Mouse (Mus musculus): Measurements from ENCODE around the gene Lpcat4. TPM values are rescaled to one million over a fixed set of nuclear protein-coding genes. Genes with fewer than 3 reads are reported as not detected.

Lpcat4 gene
- total RNA-seq (2023): 58.1 TPM

DNA sequence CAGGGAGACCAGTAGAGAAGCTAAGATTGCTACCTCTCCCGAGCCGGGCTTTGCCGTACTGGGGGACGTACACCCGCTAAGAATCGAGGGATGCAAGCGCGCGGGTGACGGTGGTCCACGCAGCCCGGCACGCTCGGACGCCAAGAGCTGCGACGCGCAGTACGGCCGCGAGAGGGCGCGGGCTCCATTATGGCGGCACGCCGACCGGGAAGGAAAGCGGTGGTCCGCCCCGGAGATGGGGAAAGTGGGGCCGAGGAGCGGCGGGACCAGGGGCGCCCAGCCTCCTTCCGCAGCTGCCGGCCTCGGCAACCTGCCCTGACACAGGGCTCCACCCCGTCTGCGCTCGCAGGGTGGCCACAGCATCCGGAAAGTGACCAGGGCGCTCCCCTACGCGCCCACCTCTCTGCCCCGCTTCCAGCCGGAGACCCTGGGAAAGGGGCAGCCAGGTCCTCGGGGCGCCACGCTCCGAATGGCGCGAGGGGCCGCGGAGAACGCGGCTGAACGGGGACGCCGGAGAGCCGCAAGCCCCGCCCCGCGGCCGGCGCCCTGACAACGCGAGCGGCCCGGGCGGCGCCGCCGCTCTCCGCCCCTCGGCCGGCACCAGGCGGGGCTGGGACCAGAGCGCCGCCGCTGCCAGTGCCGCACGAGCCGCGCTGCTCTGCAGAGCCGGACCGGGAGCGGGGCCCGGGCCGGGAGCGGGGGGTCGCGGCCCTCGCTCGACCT lies at the start of gene Lpcat4:
TSS of gene Lpcat4 (plus strand) at position 257 of the 723 bp plus-strand sequence.

GRCm38 (mm10) chr2:112259241-112259962 lies 20.1 kb downstream of the Lpcat4 start, which contains the start of gene Nutm1:
Gene Nutm1 (minus strand): TSS chr2:112259291.

DNA sequence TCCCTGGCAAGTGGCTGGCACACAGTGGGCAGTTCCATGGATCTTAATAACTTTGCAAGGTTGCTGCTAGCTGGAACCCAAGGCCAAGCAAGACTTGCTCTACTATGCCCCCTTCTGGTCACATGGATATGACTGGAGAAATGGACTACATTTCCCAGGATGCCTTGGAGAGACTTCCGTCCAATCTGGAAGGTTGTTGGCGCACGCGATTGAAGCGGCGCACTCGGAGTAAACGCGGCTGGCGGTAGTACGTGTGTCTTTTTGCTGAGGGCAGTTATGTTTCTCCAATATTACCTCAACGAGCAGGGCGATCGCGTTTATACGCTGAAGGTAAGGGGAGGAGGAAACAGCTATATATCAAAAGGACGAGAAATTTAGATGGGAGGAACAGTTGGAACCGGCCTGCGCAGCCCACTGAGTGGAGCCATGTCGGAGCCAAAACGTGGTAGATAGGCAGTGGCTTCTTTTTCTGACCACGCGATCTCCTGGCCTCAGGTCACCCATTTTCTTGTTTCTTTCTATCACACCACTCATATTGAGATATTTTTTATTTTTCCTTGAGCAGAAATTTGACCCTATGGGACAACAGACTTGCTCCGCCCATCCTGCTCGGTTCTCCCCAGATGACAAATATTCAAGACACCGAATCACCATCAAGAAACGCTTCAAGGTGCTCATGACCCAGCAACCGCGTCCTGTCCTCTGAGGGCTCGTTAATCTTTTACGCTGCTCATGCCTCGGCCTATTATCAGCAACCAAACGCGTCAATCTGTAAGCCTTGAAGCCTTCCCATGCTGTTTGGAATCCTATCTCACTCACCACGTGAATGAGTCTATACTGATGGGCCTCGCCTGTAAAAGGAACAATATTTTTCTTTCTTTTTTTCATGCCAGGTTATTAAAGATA lies 22.7 kb downstream of the Lpcat4 start, which contains the start of gene Nop10:
TSS of gene Nop10 (plus strand) at position 179 of the 906 bp plus-strand sequence.

GRCm38 (mm10) chr2:112265448-112266241 lies 26.4 kb downstream of the Lpcat4 start, which contains the start of gene Slc12a6:
Gene Slc12a6 (plus strand): TSS chr2:112265825.

DNA sequence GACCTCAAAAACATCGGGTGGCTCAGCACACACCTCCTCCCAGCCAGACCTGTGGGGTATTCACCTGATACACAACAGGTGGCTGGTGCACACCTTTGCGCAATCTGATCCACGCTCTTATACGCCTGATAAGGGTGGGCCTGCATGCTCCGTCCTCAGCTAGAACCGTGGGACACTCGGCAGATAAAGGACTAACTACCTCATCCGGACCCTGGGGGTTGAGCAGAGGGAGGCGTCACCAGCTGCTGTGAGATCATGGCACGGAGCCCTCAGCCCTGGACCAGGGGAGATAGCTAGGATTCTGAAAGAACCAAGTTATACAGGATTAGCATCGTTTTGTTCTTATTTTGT lies 26.9 kb downstream of the Lpcat4 start, which contains the start of gene Gm21985:
TSS of gene Gm21985 (plus strand) at position 73 of the 351 bp plus-strand sequence.

Other genes with a start within 250 kb of the Lpcat4 start
- not detected for gene Olfr1309, start 249.2 kb upstream of the Lpcat4 start, total RNA-seq (2023)
- gene Olfr1310, start 226.8 kb upstream of the Lpcat4 start, total RNA-seq (2023): not detected
- not detected for gene Olfr1311, start 215.1 kb upstream of the Lpcat4 start, total RNA-seq (2023)
- gene Olfr1312, start 189.2 kb upstream of the Lpcat4 start, total RNA-seq (2023): not detected
- not detected for gene Olfr1313, start 161.6 kb upstream of the Lpcat4 start, total RNA-seq (2023)
- gene Olfr1314, start 142.7 kb upstream of the Lpcat4 start, total RNA-seq (2023): not detected
- gene Olfr1315-ps1, start 124.0 kb upstream of the Lpcat4 start, total RNA-seq (2023): not detected
- gene Olfr1316, start 104.5 kb upstream of the Lpcat4 start, total RNA-seq (2023): not detected
- gene Olfr1317, start 99.1 kb upstream of the Lpcat4 start, total RNA-seq (2023): not detected
- gene Olfr1318, start 85.3 kb upstream of the Lpcat4 start, total RNA-seq (2023): not detected
- gene Nutm1, start 19.8 kb downstream of the Lpcat4 start, total RNA-seq (2023): not detected
- gene Nop10, start 22.5 kb downstream of the Lpcat4 start, total RNA-seq (2023): 74.2 TPM
- 119 TPM for gene Slc12a6, start 26.4 kb downstream of the Lpcat4 start, total RNA-seq (2023)
- not detected for gene Gm21985, start 26.8 kb downstream of the Lpcat4 start, total RNA-seq (2023)
- gene Emc4, start 128.6 kb downstream of the Lpcat4 start, total RNA-seq (2023): 27.7 TPM
- gene Katnbl1, start 139.7 kb downstream of the Lpcat4 start, total RNA-seq (2023): 12.6 TPM
- 10.8 TPM for gene Emc7, start 215.5 kb downstream of the Lpcat4 start, total RNA-seq (2023)
- not detected for gene Chrm5, start 241.3 kb downstream of the Lpcat4 start, total RNA-seq (2023)

Data from CD4-positive naive resting alpha-beta T cell, adult 57 days (primary cell).